9 mouse cellular contexts compared by ENCODE assay signal in genomic region chr5:120694695-120695074, GRCm38 (mm10). TPM values are rescaled to one million over a fixed set of nuclear protein-coding genes. Genes with fewer than 3 reads are reported as not detected.
DNase-seq lines count a peak whose midpoint lies in the region; ATAC-seq and TF ChIP-seq lines count a peak whose summit lies in the region.
"Had no signal": no experiment of that assay in that cellular context is flagged by ENCODE, and none has a peak within 500 bp of the region (broad histone marks: within the 10 kb centered on the region; RNA-seq: fewer than 3 reads in every experiment).

No protein-coding gene starts in this region.

- peak overlapping the region; percentile 1; the same call in 1 of the 2 replicates for H3K9ac ChIP-seq in kidney, postnatal 0 days (ENCODE audit: low read depth, low read length)
- peak overlapping the region; percentile 69 for H3K9ac ChIP-seq in ES-E14 (ENCODE audit: insufficient read depth, low read depth, low read length, poor library complexity, severe bottlenecking)
- no peak overlapping the region for H3K9ac ChIP-seq in hindbrain, embryonic 14.5 days
- H3K9ac ChIP-seq: liver, embryonic 15.5 days had no signal

- DNase-seq in kidney, postnatal 0 days (ENCODE audit: low spot score), result no peak
- DNase-seq in kidney, adult 11 months, result no peak
- DNase-seq in ES-E14 (ENCODE audit: low read depth, low spot score) (no peak), adipocyte (ENCODE audit: low spot score) (no peak)
- DNase-seq in hindbrain, embryonic 14.5 days (ENCODE audit: low spot score), result no peak
- no peak for DNase-seq in thymus, postnatal 0 days (ENCODE audit: low spot score)
- DNase-seq: heart, postnatal 14 days had no signal

- H3K27me3 ChIP-seq in kidney, postnatal 0 days (ENCODE audit: insufficient read depth, low read length), result peaks cover 22% of the 10 kb centered on the region
- H3K27me3 ChIP-seq in hindbrain, embryonic 14.5 days (ENCODE audit: control insufficient read depth, insufficient read depth, low read length), result peaks cover 36% of the 10 kb centered on the region

- peak overlapping the region; percentile 41 for H3K4me2 ChIP-seq in kidney, postnatal 0 days (ENCODE audit: low read length)
- H3K4me2 ChIP-seq in hindbrain, embryonic 14.5 days (replicated peaks), result 0 out of 2 replicates have a peak overlapping the region, but pooled peaks have one; percentile 11
- H3K4me2 ChIP-seq: liver, embryonic 15.5 days had no signal

- in situ Hi-C loops in ES-E14 (cut with MboI; ENCODE audit: low sequenced_read_pairs in 2 of 2, unreplicated experiment in 2 of 2), result no loop called here

- no peak for ATAC-seq in kidney, postnatal 0 days (replicated peaks; ENCODE audit: low FRiP score, low read depth)
- no peak for ATAC-seq in hindbrain, embryonic 14.5 days (ENCODE audit: low FRiP score)

- H3K9me3 ChIP-seq in kidney, postnatal 0 days (replicated peaks; ENCODE audit: low read length), result no peaks in the 10 kb centered on the region
- no peaks in the 10 kb centered on the region for H3K9me3 ChIP-seq in ES-E14 (ENCODE audit: control insufficient read depth, insufficient read depth, low read depth, low read length)
- no peaks in the 10 kb centered on the region for H3K9me3 ChIP-seq in hindbrain, embryonic 14.5 days (ENCODE audit: control insufficient read depth, low read length)
- H3K9me3 ChIP-seq: liver, embryonic 15.5 days had no signal

- H3K4me3 ChIP-seq in kidney, postnatal 0 days (replicated peaks; ENCODE audit: low read depth, low read length), result peak overlapping the region; percentile 9; the same call in 1 of the 2 replicates
- H3K4me3 ChIP-seq in ES-E14 (ENCODE audit: insufficient read depth in 1 of 2, low read depth in 1 of 2, low read length in 2 of 2, poor library complexity in 1 of 2, severe bottlenecking in 1 of 2), result peak overlapping the region; percentile 64 to 75
- H3K4me3 ChIP-seq in bone marrow, adult 2 months (replicated peaks; ENCODE audit: control insufficient read depth, low read depth, low read length), result peak overlapping the region; percentile 25
- 0 out of 2 replicates have a peak overlapping the region, but pooled peaks have one; percentile 3 for H3K4me3 ChIP-seq in hindbrain, embryonic 14.5 days (replicated peaks; ENCODE audit: low read length)
- H3K4me3 ChIP-seq: liver, embryonic 15.5 days had no signal

- no peak for TF ChIP-seq CTCF in kidney, postnatal 0 days (IDR thresholded peaks at IDR 0.05; ENCODE audit: low read depth)
- no peak for TF ChIP-seq CTCF in bone marrow, adult 2 months (IDR thresholded peaks at IDR 0.05; ENCODE audit: control insufficient read depth, insufficient read depth, low read length)

- TF ChIP-seq POLR2A in bone marrow, adult 2 months (IDR thresholded peaks at IDR 0.05; ENCODE audit: borderline replicate concordance, control insufficient read depth, low read depth, low read length), result no peak; the same call in 1 of the 2 replicates

- 10% methylated on average over 39 of the region's 41 CpGs for WGBS in kidney, postnatal 0 days
- 5% methylated on average over 41 of the region's 41 CpGs for whole genome bisulfite sequencing in bone marrow, adult 2 months
- 6% methylated on average over 41 of the region's 41 CpGs for WGBS in hindbrain, embryonic 14.5 days

- no peaks in the 10 kb centered on the region for H3K4me1 ChIP-seq in kidney, postnatal 0 days (replicated peaks; ENCODE audit: insufficient read depth, low read length)
- peaks cover 0 to 26% of the 10 kb centered on the region in 2 experiments; a peak in 3 of 4 replicates for H3K4me1 ChIP-seq in ES-E14 (ENCODE audit: control insufficient read depth in 2 of 2, insufficient read depth in 2 of 2, low read length in 2 of 2, poor library complexity in 1 of 2)
- H3K4me1 ChIP-seq in bone marrow, adult 2 months (ENCODE audit: control insufficient read depth, insufficient read depth, low read length), result peaks cover 3% of the 10 kb centered on the region; the same call in 1 of the 2 replicates
- H3K4me1 ChIP-seq in hindbrain, embryonic 14.5 days (replicated peaks; ENCODE audit: control insufficient read depth, insufficient read depth, low read length), result peaks cover 14% of the 10 kb centered on the region; the same call in 1 of the 2 replicates

- H3K36me3 ChIP-seq in kidney, postnatal 0 days (ENCODE audit: insufficient read depth, low read length), result no peaks in the 10 kb centered on the region
- H3K36me3 ChIP-seq in ES-E14 (ENCODE audit: control insufficient read depth, insufficient read depth, low read length, poor library complexity, severe bottlenecking), result no peaks in the 10 kb centered on the region
- peaks cover 45% of the 10 kb centered on the region for H3K36me3 ChIP-seq in hindbrain, embryonic 14.5 days (replicated peaks; ENCODE audit: control insufficient read depth, insufficient read depth)
- H3K36me3 ChIP-seq: liver, embryonic 15.5 days had no signal

- no peak overlapping the region for H3K27ac ChIP-seq in kidney, postnatal 0 days
- no peak overlapping the region for H3K27ac ChIP-seq in ES-E14 (ENCODE audit: insufficient read depth, low read depth, low read length, poor library complexity, severe bottlenecking)
- peak overlapping the region; percentile 56 for H3K27ac ChIP-seq in bone marrow, adult 2 months (ENCODE audit: control insufficient read depth, insufficient read depth, low read depth, low read length, poor library complexity)
- no peak overlapping the region for H3K27ac ChIP-seq in hindbrain, embryonic 14.5 days
- H3K27ac ChIP-seq: liver, embryonic 15.5 days had no signal

TF ChIP-seq in ES-E14, 5 proteins besides CTCF, POLR2A, EP300 and RAD21:
- TF ChIP-seq HCFC1 (IDR thresholded peaks at IDR 0.05; ENCODE audit: borderline replicate concordance, insufficient read depth, low read length) (no peak), ZC3H11A (IDR thresholded peaks at IDR 0.05; ENCODE audit: borderline replicate concordance, low read depth, low read length) (no peak), ZNF384 (IDR thresholded peaks at IDR 0.05; ENCODE audit: low read depth, low read length) (no peak), MAFK (IDR thresholded peaks at IDR 0.05; ENCODE audit: insufficient read depth, low read depth, low read length) (no peak), CHD2 (IDR thresholded peaks at IDR 0.05; ENCODE audit: low read depth, low read length) (no peak)

RNA-seq across cellular contexts. Expression of gene Dtx1, which starts 17.0 kb away (rescaled TPM):
- 3.6 and 5.5 TPM in 2 replicates for polyA plus RNA-seq in kidney, postnatal 0 days (2015; fragmentation: Nextera tagmentation; extraction: Ambion mirVana)
- total RNA-seq in ES-E14 (2012; rRNA removed), result 13.6 and 29.4 TPM in 2 replicates
- polyA plus RNA-seq in bone marrow, adult 2 months (2011; ENCODE audit: insufficient read depth, insufficient read length, low replicate concordance, missing spikeins), result 2.7 and 3.6 TPM in 2 replicates
- 53.9 and 64.1 TPM in 2 replicates for polyA plus RNA-seq in hindbrain, embryonic 14.5 days (2014; fragmentation: Nextera tagmentation; extraction: Ambion mirVana)
- polyA plus RNA-seq in thymus, postnatal 0 days (2015; fragmentation: Nextera tagmentation; extraction: Ambion mirVana), result 43.4 and 43.7 TPM in 2 replicates

RNA-seq across cellular contexts. Expression of gene Rasal1, which starts 46.1 kb away (rescaled TPM):
- polyA plus RNA-seq in kidney, postnatal 0 days (2015; fragmentation: Nextera tagmentation; extraction: Ambion mirVana), result 0.36 and 0.39 TPM in 2 replicates
- total RNA-seq in ES-E14 (2012; rRNA removed), result 3.5 and 6.9 TPM in 2 replicates
- polyA plus RNA-seq in bone marrow, adult 2 months (2011; ENCODE audit: insufficient read depth, insufficient read length, low replicate concordance, missing spikeins), result 1.6 and 4.6 TPM in 2 replicates
- polyA plus RNA-seq in hindbrain, embryonic 14.5 days (2014; fragmentation: Nextera tagmentation; extraction: Ambion mirVana), result 0.31 and 0.74 TPM in 2 replicates
- 11.4 and 11.8 TPM in 2 replicates for polyA plus RNA-seq in thymus, postnatal 0 days (2015; fragmentation: Nextera tagmentation; extraction: Ambion mirVana)

RNA-seq across cellular contexts. Expression of gene Oas2, which starts 55.0 kb away (rescaled TPM):
- 0.64 and 0.87 TPM in 2 replicates for polyA plus RNA-seq in kidney, postnatal 0 days (2015; fragmentation: Nextera tagmentation; extraction: Ambion mirVana)
- 0.85 and 1.3 TPM in 2 replicates for total RNA-seq in ES-E14 (2012; rRNA removed)
- polyA plus RNA-seq in bone marrow, adult 2 months (2011; ENCODE audit: insufficient read depth, insufficient read length, low replicate concordance, missing spikeins), result 12.2 and 25.1 TPM in 2 replicates
- 0.16 and 0.32 TPM in 2 replicates for polyA plus RNA-seq in hindbrain, embryonic 14.5 days (2014; fragmentation: Nextera tagmentation; extraction: Ambion mirVana)
- polyA plus RNA-seq in thymus, postnatal 0 days (2015; fragmentation: Nextera tagmentation; extraction: Ambion mirVana), result 0.62 and 0.86 TPM in 2 replicates

Comparison
In these comparisons a context has a peak if more than half of its experiments do, and no peak if none do; other contexts are left out.
1. H3K4me3 ChIP-seq: peak in every context shown above with its lines; median percentile 70 in ES-E14; 25 in bone marrow, adult 2 months; 9 in kidney, postnatal 0 days; 3 in hindbrain, embryonic 14.5 days.